Mouse (Mus musculus): ENCODE results near the gene Gm28374.
"Not testable (repeated sequence)": the region's sequence is repeated elsewhere in the genome, so short reads cannot be mapped to it uniquely, and the experiment has no call there.

The Gm28374 gene

DNA sequence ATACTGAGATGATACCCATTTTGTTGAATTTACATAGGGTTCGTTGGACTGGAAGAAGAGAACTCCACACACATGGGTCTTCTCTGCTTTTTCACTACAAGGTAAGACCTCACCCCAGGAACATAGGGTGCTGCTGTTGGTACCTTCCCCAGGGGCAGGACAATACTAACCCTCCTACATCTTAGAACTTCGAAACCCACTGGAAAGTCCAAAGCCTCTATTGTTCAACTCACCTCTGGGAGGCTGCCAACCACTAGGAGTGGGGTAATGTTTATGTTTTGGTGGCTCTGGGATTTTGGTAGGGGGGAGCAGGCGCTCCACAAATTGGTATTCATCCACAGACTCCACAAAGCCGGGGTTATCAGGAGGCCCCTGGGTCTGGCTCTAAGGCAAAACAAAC lies 25.4 kb downstream of the Gm28374 start:
- peak in 1 of 2 experiments; percentile 29 for DNase-seq

DNA sequence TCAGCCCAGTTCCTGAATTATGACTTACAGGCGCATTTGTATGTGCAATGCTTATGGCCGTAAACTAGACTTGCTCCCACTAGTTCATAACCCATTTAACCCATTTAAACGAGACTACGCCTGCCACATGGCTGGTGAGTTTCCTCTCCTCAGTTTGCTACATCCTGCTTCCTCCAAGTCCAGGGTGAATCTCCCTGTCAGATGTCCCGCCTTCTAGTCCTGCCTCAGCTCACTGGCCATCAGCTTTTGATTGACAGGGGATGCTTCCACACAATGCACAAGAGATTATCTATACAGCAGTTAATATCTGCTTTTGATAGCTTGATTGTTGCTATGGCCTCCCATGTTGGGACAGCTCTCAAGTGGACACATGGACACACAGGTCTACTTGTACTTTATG lies 27.8 kb downstream of the Gm28374 start:
- DNase-seq: no peak

DNA sequence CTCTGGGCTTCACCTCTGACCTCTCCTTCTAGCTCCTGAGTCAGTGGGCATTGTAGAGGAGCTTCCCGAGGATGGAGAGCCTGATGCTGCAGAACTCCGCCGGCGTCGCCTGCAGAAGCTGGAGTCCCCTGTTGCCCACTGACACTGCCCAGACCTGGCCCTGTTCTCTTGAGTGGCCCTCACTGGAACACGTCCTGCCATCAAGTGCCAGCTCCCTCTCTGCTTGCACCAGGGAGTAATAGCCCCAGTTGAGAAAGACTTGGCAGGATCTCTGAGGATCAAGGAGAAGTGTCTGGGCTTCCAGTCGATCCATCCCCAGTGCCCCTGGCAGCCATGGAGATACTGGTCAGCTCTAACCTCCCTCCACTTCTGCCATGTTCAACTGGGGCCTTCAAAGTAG lies 29.5 kb downstream of the Gm28374 start:
- DNase-seq: no peak

DNA sequence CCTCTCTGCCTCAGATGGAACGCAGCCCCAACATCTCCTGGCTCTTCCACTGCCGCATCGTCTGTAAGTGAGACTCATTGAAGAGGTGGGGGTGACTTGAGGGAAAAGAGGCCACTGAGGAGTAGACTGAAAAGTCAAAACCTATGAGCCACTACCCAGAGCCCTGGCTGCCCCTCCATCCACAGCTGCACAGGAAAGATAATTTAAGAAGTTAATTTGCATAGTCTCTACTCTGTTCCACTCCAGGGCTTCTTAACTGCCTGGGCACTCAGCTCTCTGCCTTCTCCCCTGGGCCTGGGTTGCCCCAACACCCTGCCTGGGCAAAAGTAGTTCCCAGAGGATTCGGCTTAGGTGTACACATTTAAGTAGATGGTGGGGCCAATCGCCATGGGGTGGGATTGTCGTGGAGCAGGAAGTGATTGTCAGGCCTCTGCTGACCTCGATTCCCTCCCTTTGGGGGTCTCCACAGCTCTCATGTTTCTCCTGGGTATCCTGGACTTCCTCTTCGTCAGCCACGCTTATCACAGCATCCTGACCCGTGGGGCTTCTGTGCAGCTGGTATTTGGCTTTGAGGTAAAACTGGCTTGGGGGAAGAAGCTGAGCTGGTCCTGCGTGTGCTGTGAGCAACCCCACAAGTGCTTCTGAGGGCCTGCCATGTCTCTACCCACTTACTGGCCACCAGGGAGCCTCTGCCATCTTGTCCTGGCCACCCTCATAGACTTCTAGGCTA lies 33.2 kb downstream of the Gm28374 start:
- DNase-seq: no peak

DNA sequence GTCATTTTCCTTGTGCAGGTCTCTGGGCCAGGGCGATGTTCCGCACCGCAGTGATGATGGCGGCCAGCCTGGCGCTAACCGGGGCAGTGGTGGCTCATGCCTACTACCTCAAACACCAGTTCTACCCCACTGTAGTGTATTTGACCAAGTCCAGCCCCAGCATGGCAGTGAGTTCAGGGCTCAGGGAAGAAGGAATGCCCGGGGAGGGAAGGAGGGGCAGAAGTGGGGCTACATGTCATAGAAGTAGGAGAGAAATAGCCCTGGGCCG lies 34.2 kb downstream of the Gm28374 start:
- DNase-seq: peak in 1 of 2 experiments; percentile 26

DNA sequence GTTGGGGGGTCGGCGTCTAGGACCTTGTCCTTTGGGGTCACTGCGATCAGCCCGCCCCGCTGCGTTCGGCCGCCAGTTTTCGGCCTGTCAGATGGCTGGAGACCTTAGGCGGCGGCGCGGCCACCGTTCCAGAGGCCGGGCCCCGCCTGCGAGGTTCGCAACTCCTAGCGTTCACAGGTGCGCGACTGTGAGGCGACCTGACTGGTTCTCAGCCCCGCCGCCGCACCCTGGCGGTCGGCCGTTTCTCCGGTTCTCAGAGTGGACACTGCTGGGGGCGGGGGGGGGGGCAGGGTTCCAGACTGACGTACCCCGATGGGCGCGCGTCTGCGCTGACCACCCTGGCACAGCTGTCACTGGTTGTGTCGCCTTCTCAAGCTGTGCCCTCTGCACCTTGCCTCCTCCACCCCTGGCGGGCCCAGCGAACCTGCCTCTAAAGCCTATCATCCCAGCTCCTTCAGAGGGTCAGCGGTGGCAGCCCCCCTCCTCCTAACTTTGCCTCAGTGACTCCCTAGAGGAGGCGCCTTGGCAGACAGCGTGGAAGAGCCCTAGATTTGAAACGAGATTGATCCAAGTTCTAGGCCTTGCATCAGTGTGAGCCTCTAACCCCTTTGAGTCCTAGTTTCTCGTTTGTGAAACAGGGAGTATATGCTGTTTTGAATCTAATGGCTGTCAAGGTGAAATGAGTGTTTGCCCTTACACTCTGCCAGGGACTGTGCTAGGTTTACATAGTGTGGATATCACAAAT lies 34.7 kb downstream of the Gm28374 start:
- DNase-seq: no peak

DNA sequence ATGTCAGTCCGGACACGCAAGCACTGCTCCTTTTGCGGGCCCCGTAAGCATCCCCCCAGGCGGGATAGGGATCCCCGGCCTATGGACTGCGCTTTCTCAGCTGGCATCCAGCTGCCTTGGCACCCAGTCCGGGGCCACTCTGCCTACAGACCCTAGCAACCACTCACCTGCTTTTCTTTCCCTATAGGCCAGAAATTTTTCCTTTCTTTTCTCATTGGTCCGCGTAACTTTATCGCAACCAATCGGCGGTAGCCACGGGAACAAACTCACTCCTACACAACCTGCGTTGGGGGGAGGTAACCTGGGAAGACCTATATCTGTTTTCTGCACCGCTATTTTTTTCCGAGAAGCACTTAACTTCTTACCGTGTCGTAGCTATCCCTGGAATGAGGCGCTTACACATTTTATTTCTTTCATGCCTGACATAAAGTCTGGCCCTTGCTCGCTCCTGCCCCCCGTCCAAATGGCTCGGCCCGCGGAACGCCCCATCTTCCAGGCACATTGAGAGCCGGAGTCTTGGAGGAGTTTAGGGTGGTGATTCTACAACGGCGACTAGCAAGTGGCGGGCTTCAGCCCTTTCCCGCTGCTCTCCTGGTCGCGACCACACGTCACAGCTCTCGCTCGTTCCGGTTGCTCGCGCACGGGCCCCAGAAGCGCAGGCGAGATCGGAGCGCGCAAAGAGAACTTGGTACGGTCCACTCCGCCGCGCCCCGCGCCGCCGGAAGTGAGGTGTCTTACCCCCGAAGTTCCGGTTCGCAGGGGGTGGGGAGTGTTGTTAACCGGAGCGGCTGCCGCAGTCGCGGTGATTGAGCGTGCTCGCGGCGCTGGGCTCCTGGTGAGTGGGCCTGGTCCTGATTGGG lies 35.5 kb downstream of the Gm28374 start, which contains the start of gene Syvn1:
Gene Syvn1, plus strand, starts transcription at position 283 of the 860 bp plus-strand sequence.
- peak; percentile 93 to 94 for DNase-seq

DNA sequence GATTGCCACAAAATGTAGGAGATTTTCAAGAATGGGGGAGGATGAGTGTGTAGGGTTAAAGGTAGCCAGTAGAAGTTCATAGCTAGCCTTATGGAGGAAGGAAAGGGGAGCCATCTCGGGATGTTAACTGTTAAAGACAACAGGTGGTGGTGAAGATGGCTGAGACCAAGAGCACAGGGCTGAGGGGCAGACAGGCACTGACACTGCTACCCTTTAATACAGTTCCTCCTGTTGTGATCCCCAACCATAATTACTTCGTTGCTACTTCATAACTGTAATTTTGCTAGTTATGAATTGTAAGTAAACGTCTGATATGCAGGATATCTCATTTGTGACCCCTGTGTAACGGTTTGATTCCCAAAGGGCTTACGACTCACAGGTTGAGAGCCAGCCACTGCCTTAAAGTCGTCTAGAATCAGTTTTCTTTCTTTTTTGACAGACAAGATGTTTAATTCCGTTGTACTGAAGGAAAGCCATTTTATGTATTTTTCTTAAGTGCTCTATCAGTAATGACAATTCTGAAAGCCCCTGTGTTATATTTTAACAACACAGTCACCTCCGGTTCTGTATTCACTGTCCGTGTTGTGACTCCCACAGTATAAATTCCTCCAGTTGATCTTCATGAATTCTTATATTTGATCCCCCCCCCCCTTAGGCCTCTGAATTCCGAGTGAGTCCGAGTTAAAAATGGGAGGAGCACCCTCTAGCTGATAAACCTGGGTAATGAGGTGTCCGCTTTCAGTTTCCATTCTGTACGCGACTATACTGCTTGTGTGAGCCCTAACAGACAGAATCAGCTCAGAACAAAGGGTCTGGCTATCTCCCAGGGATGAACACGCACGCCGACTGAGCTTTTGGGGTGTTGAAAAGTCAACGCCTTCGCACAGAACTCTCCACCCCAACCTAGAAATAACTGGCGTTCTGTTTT lies 36.4 kb downstream of the Gm28374 start:
- DNase-seq: no peak

DNA sequence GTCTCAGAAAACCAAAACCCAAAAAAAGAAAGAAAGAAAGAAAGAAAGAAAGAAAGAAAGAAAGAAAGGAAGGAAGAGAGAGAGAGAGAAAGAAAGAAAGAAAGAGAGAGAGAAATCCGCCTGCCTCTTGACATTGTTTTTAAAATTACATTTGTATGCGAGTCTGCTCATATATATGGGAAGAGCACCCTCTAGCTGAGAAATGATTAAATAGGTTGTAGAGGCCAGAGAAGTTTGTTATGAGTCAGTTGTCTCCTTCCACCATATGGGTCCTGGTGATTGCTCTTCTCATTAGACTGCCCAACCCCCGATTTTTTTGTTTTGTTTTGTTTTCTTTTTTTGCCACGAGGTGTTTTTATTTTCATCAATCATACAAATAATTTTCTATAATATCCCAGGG lies 38.0 kb downstream of the Gm28374 start:
- not testable (repeated sequence) for DNase-seq

DNA sequence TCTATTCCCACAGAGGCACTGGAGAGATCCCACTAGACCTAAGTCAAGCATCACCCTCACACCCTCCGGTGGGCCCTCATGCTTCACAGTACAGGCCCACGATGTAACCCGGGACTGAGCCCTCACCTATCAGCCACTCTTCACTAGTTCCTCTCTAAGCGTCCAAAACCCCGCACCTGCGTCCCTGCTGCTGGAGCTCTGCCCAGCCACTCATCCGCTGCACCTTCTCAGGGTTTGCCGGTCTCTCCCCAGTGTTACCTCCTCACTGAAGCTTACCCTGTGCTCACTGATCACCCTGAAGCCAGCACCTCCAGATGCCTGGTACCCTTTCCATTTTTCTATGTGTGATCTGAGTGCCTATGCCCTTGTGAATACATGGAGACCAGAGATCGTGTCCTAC lies 39.8 kb downstream of the Gm28374 start:
- DNase-seq: peak in 1 of 2 experiments; percentile 22

DNA sequence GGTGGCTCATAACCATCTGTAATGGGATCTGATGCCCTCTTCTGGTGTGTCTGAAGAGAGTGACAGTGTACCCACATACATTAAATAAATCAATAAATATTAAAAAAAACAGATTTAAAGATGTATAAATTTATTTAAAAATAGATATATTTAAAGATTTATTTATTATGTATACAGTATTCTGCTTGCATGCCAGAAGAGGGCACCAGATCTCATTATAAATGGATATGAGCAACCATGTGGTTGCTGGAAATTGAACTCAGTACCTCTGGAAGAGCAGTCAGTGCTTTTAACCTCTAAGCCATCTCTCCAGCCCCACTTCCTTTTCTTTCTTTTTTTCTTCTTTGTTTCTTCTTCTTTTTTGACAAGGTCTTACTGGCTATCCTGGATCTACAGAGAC lies 42.1 kb downstream of the Gm28374 start:
- DNase-seq: no peak

DNA sequence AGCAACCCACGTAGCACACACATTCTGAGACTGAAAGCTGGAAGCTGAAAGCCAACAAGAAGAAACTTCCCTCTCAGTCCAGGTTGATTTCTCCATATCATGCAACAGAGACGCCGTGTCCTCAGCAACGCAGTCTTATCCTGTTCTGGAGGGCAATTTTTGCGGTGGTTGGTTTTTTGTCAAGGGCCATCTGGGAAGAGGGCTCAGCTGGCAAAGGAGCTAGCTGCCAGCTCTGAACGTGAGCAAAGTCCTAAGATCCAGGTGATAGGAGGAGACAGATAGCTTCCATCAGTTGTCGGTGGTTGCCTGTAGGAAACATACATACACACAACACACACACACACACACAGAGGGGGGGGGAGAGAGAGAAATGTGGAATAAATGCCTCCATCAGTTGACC lies 43.7 kb downstream of the Gm28374 start:
- DNase-seq: peak in 1 of 2 experiments; percentile 57

DNA sequence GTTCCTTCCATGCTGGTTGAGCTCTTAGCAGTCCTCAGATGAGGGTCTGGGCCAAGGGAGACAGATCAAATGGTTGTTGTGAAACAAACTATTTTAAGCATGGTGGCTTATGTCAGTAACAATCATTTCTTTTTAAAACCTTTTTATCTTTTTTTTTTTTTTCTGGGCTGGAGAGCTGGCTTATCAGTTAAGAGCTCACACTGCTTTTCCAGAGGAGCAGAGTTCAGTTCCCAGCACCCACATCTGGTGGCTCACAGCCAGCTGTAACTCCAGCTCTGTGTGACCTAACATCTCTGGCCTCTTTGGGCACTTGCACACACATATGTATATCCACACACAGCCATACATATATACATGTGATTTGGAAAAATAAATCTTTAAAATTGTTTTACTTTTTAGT lies 44.4 kb downstream of the Gm28374 start:
- DNase-seq: no peak

DNA sequence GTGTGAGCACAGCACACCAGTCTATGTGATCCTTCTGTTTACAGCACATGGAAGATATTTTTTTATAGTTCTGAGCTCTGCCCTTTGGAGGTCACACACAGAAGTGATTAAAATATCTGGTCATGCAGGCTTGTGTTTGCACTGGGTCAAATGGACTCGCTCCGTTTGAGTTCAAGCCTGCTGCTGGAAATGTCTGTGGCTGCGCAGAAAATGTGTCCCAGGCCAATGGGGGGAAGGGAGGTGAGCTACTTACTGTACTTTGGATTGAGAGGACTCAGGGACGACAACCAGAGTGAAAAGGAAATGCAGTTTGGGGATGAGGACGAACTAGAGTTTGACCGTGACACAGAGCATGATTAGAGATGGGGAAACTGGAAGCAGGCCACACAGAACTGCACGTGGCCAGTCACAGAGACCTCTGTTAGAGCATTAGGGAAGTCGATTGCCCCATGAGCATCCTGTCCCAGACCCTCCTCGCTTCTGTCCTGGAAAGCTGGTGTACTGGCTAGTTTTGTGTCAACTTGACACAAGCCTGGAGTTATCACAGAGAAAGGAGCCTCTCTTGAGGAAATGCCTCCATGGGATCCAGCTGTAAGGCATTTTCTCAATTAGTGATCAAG lies 46.0 kb downstream of the Gm28374 start:
- DNase-seq: no peak

DNA sequence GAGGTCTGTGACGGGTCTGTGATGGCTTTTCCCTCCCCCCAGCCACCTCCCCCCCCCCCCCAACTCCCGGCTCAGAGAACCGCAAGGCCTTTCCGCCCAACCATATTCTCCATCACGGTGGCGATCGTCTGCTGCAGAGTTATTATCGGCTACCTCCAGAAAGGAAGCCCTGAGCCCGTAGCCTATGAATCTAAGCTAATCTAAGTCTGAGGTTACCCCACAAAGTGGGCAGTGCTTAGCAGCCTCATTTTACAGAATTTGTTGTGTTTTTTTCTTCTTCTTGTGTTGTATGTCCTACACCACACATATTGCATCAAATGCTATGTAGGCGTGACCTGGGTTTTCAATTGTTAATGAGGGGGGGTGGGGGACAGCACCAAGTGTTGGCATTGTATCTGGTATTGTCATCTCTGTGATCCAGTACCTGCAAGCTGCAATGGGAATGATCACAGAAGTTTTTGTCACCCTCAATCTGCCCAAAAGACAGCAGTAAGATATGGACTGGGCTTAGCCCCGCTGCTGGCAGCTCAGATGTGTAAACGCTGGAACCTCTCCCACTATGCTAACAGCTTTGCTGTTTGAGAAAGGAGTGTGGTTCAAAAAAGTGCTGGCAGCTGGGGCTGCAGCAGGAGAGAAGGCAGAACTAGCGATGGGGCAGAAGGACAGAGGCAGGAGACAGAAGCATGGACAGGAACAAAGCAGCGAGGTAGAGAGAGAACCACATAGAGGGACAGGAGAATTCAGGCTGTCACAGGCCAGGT lies 51.4 kb downstream of the Gm28374 start:
- DNase-seq: no peak

DNA sequence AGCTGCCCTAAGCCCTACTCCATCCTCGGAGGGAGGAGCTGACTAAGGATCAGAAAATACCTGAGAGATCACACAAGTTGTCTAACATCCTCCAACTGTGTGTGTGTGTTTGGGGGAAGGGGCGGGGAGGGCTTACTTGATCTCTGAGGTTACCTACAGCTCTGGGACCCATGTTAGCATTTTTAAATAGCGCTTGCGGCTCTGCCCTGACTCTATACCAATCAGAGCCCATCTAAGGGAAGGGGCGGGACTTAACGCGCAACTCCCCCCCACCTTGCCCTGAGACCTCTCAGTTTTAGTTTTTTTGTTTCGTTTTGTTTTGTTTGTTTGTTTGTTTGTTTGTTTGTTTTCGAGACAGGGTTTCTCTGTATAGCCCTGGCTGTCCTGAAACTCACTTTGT lies 52.6 kb downstream of the Gm28374 start:
- DNase-seq: no peak

DNA sequence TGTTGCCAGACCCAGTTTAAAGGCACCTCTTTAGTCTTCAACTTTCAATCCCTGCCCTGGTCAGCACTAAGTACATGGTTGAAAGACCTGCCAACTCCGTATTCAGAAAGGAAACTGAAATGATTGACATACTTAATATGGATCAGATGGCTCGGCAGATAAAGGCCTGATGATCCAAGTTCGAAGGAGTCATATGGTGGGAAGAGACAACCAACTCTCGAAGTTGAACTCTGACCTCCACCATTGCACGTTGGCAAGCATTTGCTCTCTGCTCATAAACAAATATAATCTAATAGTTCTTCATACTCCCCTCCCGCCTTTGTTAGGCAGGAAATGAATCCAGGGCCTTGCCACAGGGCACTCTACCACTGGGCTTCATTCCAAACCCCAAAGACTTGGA lies 53.1 kb downstream of the Gm28374 start:
- DNase-seq: no peak

Measured in cerebellum, postnatal 14 days (tissue).